Mouse (Mus musculus) T-cell, adult 2 months (primary cell): ENCODE results near the gene Tsacc.
A peak's percentile ranks its signal among the peaks of the same experiment; 100 is the strongest.
"Not testable (repeated sequence)": the region's sequence is repeated elsewhere in the genome, so short reads cannot be mapped to it uniquely, and the experiment has no call there.

Experiments used
- DNase-seq: peaks from one replicate; pipeline ENCODE4 v3.0.0; 2022; ENCODE audit warnings: low spot score

Tsacc gene

GRCm38 (mm10) chr3:88284815-88285564 is 11.8 kb downstream of the Tsacc start:
- DNase-seq, result not testable (repeated sequence)

- not testable (repeated sequence) for DNase-seq
Observed at GRCm38 (mm10) chr3:88281141-88281916, 15.5 kb downstream of the Tsacc start.

- no peak for DNase-seq
Observed at GRCm38 (mm10) chr3:88280035-88280434, 16.8 kb downstream of the Tsacc start.

GRCm38 (mm10) chr3:88276529-88277143 is 20.2 kb downstream of the Tsacc start:
- DNase-seq, result no peak

- no peak for DNase-seq
Observed at GRCm38 (mm10) chr3:88276121-88276520, 20.7 kb downstream of the Tsacc start.

GRCm38 (mm10) chr3:88274002-88274401 is 22.8 kb downstream of the Tsacc start:
- no peak for DNase-seq

DNA sequence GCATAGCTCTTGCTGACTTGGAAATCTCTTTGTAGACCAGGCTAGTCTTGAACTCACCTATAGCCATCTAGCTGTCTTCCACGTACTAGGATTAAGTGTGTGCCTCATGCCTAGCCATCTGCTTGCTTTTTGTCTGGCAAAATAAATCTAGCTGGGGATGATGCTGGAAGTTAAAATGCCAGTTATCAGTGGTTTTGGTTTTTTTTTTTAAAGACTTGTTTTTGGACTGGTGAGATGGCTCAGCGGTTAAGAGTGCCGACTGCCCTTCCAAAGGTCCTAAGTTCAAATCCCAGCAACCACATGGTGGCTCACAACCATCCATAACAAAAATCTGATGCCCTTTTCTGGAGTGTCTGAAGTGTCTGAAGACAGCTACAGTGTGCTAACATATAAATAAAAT is 24.9 kb downstream of the Tsacc start:
- DNase-seq, result no peak

- not testable (repeated sequence) for DNase-seq
Observed at GRCm38 (mm10) chr3:88271298-88271697, 25.5 kb downstream of the Tsacc start.

DNA sequence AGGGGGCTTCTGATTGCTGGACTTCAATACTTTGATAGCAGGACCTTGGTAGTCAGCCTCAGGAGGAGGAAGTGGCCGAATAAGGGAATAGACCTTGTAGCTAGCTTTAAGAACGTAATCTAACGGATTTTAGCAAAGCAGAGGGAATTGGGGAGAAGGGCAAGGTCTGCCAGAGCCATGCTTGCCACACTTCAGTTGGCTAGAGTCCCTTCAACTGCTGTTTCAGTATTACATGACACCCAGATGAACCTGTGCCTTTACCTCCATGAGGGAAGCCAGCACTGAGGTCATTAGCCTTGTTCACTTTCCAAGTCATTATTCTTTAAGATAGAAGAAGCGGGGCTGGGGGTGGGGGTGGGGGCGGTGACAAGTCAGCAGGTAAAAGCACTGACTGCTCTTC is 27.8 kb downstream of the Tsacc start:
- DNase-seq, result no peak

DNA sequence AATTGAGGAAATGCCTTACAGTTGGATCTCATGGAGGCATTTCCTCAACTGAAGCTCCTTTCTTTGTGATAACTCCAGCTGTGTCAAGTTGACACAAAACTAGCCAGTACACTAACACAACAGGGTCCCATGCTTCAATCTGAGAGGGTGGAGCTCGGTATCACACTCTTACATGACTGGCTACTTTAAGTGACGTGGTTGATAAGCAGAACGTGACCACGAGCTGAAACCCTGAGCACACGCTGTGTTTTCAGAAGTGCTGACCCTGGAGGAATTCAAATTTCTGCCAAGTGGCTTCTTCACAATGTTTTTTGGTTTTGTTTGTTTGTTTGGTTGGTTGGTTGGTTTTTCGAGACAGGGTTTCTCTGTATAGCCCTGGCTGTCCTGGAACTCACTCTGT is 28.8 kb downstream of the Tsacc start:
- DNase-seq, result not testable (repeated sequence)

GRCm38 (mm10) chr3:88262346-88262745 is 34.5 kb downstream of the Tsacc start:
- DNase-seq, result no peak

DNA sequence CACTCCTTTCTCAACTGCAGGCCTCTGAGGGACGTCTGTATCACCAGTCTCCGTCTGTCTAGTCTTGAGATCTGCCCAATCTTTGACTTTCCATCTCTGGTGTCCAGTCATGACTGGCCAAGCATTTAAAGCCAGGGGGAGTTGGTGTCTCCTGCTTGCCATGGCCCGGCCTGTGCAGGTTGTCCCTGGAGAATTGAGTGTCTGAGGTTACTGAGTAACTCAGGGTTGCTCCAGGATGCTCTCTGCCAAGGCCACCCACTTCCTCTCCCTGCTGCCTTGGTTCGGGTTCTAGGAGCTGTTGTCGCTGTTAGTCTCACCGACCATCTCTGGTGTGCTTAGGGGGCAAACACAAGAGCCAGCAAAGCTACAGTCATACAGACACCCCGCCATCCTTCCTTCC is 40.4 kb downstream of the Tsacc start:
- no peak for DNase-seq

DNA sequence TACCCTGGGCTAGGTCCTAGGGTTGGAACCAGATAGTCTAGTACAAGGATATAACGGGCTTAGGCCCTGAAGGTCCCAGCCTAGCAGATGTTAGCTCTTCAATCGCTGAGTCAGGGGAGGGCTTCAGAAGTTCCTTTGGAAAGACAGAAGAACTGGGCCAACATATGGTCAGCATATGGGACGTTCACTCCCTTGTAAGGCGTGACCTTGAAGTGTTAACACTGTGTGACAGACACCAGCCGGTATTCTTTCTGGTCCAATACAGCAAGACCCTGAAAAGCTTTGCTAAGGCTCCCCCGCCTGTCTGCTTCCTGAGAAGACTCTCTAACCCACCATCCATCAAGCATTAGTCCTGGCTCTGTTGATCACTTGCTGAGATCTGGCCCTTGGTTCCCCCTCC is 40.8 kb downstream of the Tsacc start:
- DNase-seq, result no peak

- DNase-seq, result no peak
Observed at GRCm38 (mm10) chr3:88254268-88254926, 42.4 kb downstream of the Tsacc start, which contains the start of gene Rhbg. Gene Rhbg, minus strand, starts transcription at chr3:88254709.

DNA sequence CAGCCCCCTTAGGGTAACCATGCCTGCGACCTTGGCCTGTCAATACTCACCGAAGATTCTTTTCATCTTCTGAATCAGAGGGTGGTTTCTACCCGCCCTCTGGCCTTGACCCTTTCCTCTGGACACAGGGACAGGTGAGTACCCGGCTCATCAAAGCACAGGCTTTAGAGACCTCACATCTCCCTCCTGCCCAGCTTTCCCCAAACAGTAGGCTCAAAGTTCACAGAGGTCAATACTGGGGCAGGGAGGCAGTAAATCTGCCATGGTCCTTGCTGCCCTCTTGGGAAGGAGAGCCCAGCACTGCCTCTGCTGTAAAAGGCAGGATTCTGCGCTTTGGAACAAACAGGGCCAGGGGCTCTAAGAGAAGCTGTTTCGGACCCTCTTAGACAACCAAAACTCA is 44.1 kb downstream of the Tsacc start:
- DNase-seq, result no peak

GRCm38 (mm10) chr3:88248406-88248805 is 48.4 kb downstream of the Tsacc start:
- no peak for DNase-seq

DNA sequence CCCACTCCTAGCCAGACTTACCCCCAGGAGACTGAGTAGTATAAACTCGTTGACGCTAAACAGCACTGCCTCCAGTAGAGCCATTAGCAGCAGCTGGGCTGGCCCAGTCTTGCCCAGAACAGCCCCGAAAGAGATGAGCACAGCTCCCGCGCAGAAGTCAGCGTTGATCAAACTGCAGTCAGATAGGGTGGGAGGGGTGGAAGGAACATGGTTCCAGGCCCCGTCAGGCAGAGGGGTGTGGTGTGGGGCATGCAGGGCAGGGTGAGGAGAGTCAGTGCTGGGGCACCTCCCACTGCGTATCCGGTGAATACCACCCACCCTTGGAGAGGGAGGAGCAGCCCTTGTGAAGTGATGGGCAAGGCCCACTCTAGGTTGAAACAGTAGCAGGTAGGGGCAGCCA is 49.1 kb downstream of the Tsacc start:
- DNase-seq, result no peak

GRCm38 (mm10) chr3:88245811-88246210 is 51.0 kb downstream of the Tsacc start:
- DNase-seq, result peak; percentile 68

- peak; percentile 47 for DNase-seq
Observed at GRCm38 (mm10) chr3:88244071-88244470, 52.7 kb downstream of the Tsacc start.

- peak; percentile 64 for DNase-seq
Observed at GRCm38 (mm10) chr3:88242531-88242930, 54.3 kb downstream of the Tsacc start.

GRCm38 (mm10) chr3:88241045-88241786 is 55.6 kb downstream of the Tsacc start:
- DNase-seq, result no peak

DNA sequence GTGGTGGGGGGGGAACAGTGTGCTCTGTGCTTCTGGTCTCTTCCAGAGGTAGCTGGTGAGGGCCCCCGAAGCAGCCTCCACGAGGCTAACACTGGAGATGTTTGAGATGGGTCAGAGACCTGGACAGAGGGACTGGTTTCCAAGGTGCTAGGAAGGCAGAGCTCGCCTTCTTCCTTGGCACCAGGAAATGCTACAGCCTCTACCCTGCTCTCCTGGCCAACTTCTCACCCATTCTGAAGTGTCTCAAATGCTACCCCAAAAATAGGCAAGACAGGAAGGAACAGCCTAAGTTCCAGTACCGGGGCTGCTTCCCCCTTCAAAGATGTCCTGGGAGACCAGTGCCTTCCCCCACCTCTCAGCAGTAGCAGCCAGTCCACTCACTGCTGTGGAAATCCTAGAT is 57.4 kb downstream of the Tsacc start:
- DNase-seq, result no peak
